ENCODE assay signal across 8 mouse cellular contexts in the genomic region with DNA sequence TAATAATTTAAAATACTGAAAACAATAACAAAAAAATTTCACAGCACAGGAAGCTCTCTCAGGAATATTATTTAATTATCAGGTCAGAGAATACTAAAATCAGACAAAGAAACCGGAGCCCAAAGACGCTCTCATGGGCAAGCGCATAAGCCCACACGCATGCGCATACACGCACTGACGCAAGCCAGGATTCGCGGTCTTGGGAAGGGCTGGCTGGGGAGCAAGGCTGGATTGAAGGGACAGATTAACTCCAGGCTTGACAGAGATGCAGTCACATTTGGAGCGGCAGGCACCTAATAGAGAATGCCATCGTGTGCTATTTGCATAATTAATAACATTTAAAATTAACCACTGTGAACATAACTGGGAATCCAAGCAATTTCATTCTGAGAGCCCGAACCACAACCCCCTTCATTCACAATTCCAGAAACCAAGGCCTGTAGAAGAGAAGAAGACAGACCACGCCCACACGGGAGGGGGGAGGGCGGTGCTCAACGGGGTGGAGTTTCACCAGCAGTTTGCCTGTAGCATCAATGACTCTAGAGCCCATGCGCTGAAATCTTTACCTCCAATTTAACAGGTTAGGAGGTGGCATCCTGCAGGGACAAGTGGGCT.
DNase-seq lines count a peak whose midpoint lies in the region; ATAC-seq lines count a peak whose summit lies in the region.

No protein-coding gene starts in this region.

- no peak overlapping the region for H3K9ac ChIP-seq in heart, embryonic 15.5 days
- no peak overlapping the region for H3K9ac ChIP-seq in liver, embryonic 15.5 days

- no peaks in the 10 kb centered on the region for H3K36me3 ChIP-seq in heart, embryonic 15.5 days
- no peaks in the 10 kb centered on the region for H3K36me3 ChIP-seq in liver, embryonic 15.5 days (replicated peaks)

- H3K27me3 ChIP-seq in heart, embryonic 15.5 days, result no peaks in the 10 kb centered on the region
- no peaks in the 10 kb centered on the region for H3K27me3 ChIP-seq in liver, embryonic 15.5 days

- WGBS in heart, embryonic 15.5 days, result 10% methylated on average over 17 of the region's 17 CpGs
- WGBS in liver, embryonic 15.5 days (ENCODE audit: insufficient replicate concordance), result 13% methylated on average over 17 of the region's 17 CpGs

- peak overlapping the region; percentile 22 for H3K4me3 ChIP-seq in heart, embryonic 15.5 days
- H3K4me3 ChIP-seq in liver, embryonic 15.5 days (replicated peaks), result no peak overlapping the region

- no peaks in the 10 kb centered on the region for H3K9me3 ChIP-seq in heart, embryonic 15.5 days (replicated peaks)
- no peaks in the 10 kb centered on the region for H3K9me3 ChIP-seq in liver, embryonic 15.5 days (replicated peaks)

- H3K4me1 ChIP-seq in heart, embryonic 15.5 days (replicated peaks), result peaks cover 6% of the 10 kb centered on the region
- H3K4me1 ChIP-seq in liver, embryonic 15.5 days (replicated peaks), result no peaks in the 10 kb centered on the region

- H3K27ac ChIP-seq in heart, embryonic 15.5 days, result no peak overlapping the region
- no peak overlapping the region for H3K27ac ChIP-seq in liver, embryonic 15.5 days (replicated peaks)

- ATAC-seq in heart, embryonic 15.5 days (replicated peaks; ENCODE audit: insufficient number of reproducible peaks, insufficient read depth, low FRiP score, low read depth), result no peak
- ATAC-seq in liver, embryonic 15.5 days (ENCODE audit: insufficient read depth), result no peak
- no peak for ATAC-seq in monocyte, adult 5-6 weeks (replicated peaks; ENCODE audit: insufficient number of reproducible peaks, low FRiP score, low TSS enrichment, poor library complexity, severe bottlenecking)

- H3K4me2 ChIP-seq in heart, embryonic 15.5 days, result peak overlapping the region; percentile 52
- peak overlapping the region; percentile 23 for H3K4me2 ChIP-seq in liver, embryonic 15.5 days

- peak; percentile 27 to 61 for DNase-seq in adrenal gland, adult (ENCODE audit: inconsistent age in 2 of 2, low spot score in 1 of 2)
- no peak for DNase-seq in adrenal gland, postnatal 4 days (ENCODE audit: low spot score in 2 of 2)
- DNase-seq in cerebellum, postnatal 36 days, result peak; percentile 27 to 43
- peak; percentile 67 to 82 for DNase-seq in layer of hippocampus, adult 18-20 months (ENCODE audit: low spot score in 2 of 2)
- peak; percentile 73 to 76 for DNase-seq in right cerebral cortex, adult 2 months (ENCODE audit: low spot score in 2 of 2)

Comparison
In these comparisons a context has a peak if more than half of its experiments do, and no peak if none do; other contexts are left out.
1. DNase-seq: peak in adrenal gland, adult (2 of 2), cerebellum, postnatal 36 days (2 of 2), layer of hippocampus, adult 18-20 months (2 of 2) and right cerebral cortex, adult 2 months (2 of 2); none in adrenal gland, postnatal 4 days (0 of 2).